Mouse (Mus musculus): Measurements from ENCODE around the gene Efna1. TPM values are rescaled to one million over a fixed set of nuclear protein-coding genes. Genes with fewer than 3 reads are reported as not detected.
A peak's percentile ranks its signal among the peaks of the same experiment; 100 is the strongest.

Gene Efna1
- total and polyA plus RNA-seq, 3 experiments, result not detected

DNA sequence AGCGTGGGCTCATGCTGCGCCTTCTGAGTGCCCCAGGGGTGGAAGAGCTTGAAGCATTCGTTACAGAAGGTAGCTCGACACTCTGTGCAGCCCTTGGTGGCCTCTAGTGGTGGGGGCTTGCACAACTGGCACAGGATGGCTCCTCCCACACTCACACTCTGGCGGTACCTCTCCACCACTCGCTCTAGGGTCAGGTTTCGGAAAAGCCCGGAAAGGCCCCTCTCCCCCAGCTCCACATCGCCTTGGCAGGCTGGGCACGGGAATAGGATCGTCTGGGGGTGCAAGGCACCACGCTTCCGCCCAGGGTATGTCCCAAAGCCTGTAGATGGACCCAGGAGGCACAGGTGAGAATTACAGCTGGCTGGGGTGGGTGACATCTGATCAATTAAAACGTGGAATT lies 37.3 kb downstream of the Efna1 start:
- peak; percentile 50 for DNase-seq (ENCODE audit: low read depth, low spot score)
- H3K79me2 ChIP-seq (ENCODE audit: control insufficient read depth, insufficient read depth, low read length, poor library complexity), result peaks cover 17% of the 10 kb centered on the region
- H3K27ac ChIP-seq (ENCODE audit: control insufficient read depth, low read depth, low read length), result no peak overlapping the region
- no peaks in the 10 kb centered on the region for H3K27me3 ChIP-seq (ENCODE audit: control insufficient read depth in 1 of 2, insufficient read depth in 2 of 2, low read length in 2 of 2)
- H3K36me3 ChIP-seq (ENCODE audit: control insufficient read depth in 1 of 2, insufficient read depth in 2 of 2, low read length in 2 of 2), result peaks cover 7 to 11% of the 10 kb centered on the region in 2 experiments; a peak in 3 of 4 replicates
- H3K9ac ChIP-seq (ENCODE audit: control insufficient read depth, low read depth, low read length, poor library complexity, severe bottlenecking), result no peak overlapping the region
- H3K4me1 ChIP-seq (ENCODE audit: control insufficient read depth in 1 of 2, insufficient read depth in 2 of 2, low read length in 2 of 2), result peaks cover 11 to 12% of the 10 kb centered on the region in 2 experiments; a peak in 3 of 4 replicates
- TF ChIP-seq CTCF (IDR thresholded peaks at IDR 0.05 in 2 of 3, conservative IDR thresholded peaks at IDR 0.05 in 1 of 3; ENCODE audit: control insufficient read depth in 1 of 3, insufficient read depth in 1 of 3, low read depth in 2 of 3, low read length in 3 of 3, poor library complexity in 1 of 3, severe bottlenecking in 1 of 3), result peak; percentile 27 to 51 (median 39)
- TF ChIP-seq GABPA (IDR thresholded peaks at IDR 0.05; ENCODE audit: low read depth, low read length), result no peak
- no peak overlapping the region for H3K4me3 ChIP-seq (ENCODE audit: control insufficient read depth in 1 of 2, insufficient read depth in 1 of 2, low read depth in 2 of 2, low read length in 2 of 2)
- no peaks in the 10 kb centered on the region for H3K9me3 ChIP-seq (replicated peaks; ENCODE audit: insufficient read depth, low read length)

- Histone ChIP-seq H3K9ac (ENCODE audit: control insufficient read depth, low read depth, low read length, poor library complexity, severe bottlenecking) (no peak overlapping the region), H3K27me3 (ENCODE audit: control insufficient read depth in 1 of 2, insufficient read depth in 2 of 2, low read length in 2 of 2) (no peaks in the 10 kb centered on the region), H3K9me3 (replicated peaks; ENCODE audit: insufficient read depth, low read length) (no peaks in the 10 kb centered on the region), H3K4me3 (ENCODE audit: control insufficient read depth in 1 of 2, insufficient read depth in 1 of 2, low read depth in 2 of 2, low read length in 2 of 2) (no peak overlapping the region), H3K4me1 (ENCODE audit: control insufficient read depth in 1 of 2, insufficient read depth in 2 of 2, low read length in 2 of 2) (peaks cover 6 to 7% of the 10 kb centered on the region in 2 experiments; a peak in 3 of 4 replicates), H3K79me2 (ENCODE audit: control insufficient read depth, insufficient read depth, low read length, poor library complexity) (peaks cover 13% of the 10 kb centered on the region), H3K36me3 (ENCODE audit: control insufficient read depth in 1 of 2, insufficient read depth in 2 of 2, low read length in 2 of 2) (peaks cover under 1 to 5% of the 10 kb centered on the region in 2 experiments; a peak in 3 of 4 replicates), H3K27ac (ENCODE audit: control insufficient read depth, low read depth, low read length) (no peak overlapping the region)
- DNase-seq (ENCODE audit: low read depth, low spot score), result peak; percentile 88
- TF ChIP-seq CHD1 (IDR thresholded peaks at IDR 0.05; ENCODE audit: low read depth, low read length) (no peak), USF2 (IDR thresholded peaks at IDR 0.05; ENCODE audit: borderline replicate concordance in 1 of 2, insufficient read depth in 1 of 2, low read depth in 1 of 2, low read length in 2 of 2) (no peak), MAZ (IDR thresholded peaks at IDR 0.05; ENCODE audit: low read depth, low read length) (no peak), CTCF (IDR thresholded peaks at IDR 0.05 in 2 of 3, conservative IDR thresholded peaks at IDR 0.05 in 1 of 3; ENCODE audit: control insufficient read depth in 1 of 3, insufficient read depth in 1 of 3, low read depth in 2 of 3, low read length in 3 of 3, poor library complexity in 1 of 3, severe bottlenecking in 1 of 3) (peak; percentile 76 to 99 (median 94)), NELFE (IDR thresholded peaks at IDR 0.05; ENCODE audit: low read depth, low read length) (no peak), MXI1 (IDR thresholded peaks at IDR 0.05; ENCODE audit: low read depth, low read length) (peak; percentile 28; the same call in 1 of the 2 replicates), GATA1 (IDR thresholded peaks at IDR 0.05; ENCODE audit: low read depth, low read length) (no peak), CHD2 (IDR thresholded peaks at IDR 0.05; ENCODE audit: low read length) (no peak), SMC3 (IDR thresholded peaks at IDR 0.05; ENCODE audit: low read depth, low read length) (peak; percentile 82), ELF1 (IDR thresholded peaks at IDR 0.05; ENCODE audit: low read depth, low read length) (0 out of 2 replicates have a peak, but pooled peaks have one; percentile 58), TCF12 (IDR thresholded peaks at IDR 0.05; ENCODE audit: low read depth, low read length) (no peak), POLR2AphosphoS5 (IDR thresholded peaks at IDR 0.05; ENCODE audit: borderline replicate concordance, low read depth, low read length) (no peak), MAX (IDR thresholded peaks at IDR 0.05; ENCODE audit: low read length) (no peak), ZMIZ1 (IDR thresholded peaks at IDR 0.05; ENCODE audit: low read depth, low read length) (no peak), GABPA (IDR thresholded peaks at IDR 0.05; ENCODE audit: low read depth, low read length) (no peak), HCFC1 (IDR thresholded peaks at IDR 0.05; ENCODE audit: low read depth, low read length) (0 out of 2 replicates have a peak, but pooled peaks have one; percentile 21), USF1 (IDR thresholded peaks at IDR 0.05; ENCODE audit: low read depth, low read length) (no peak), EP300 (IDR thresholded peaks at IDR 0.05; ENCODE audit: low read depth in 1 of 2, low read length in 2 of 2) (no peak), POLR2A (IDR thresholded peaks at IDR 0.05; ENCODE audit: control insufficient read depth in 1 of 2, insufficient read depth in 1 of 2, low read depth in 1 of 2, low read length in 2 of 2, poor library complexity in 1 of 2) (no peak), MYC (IDR thresholded peaks at IDR 0.05; ENCODE audit: low read depth, low read length) (no peak), E2F4 (IDR thresholded peaks at IDR 0.05; ENCODE audit: borderline replicate concordance, low read depth, low read length) (no peak), RAD21 (IDR thresholded peaks at IDR 0.05; ENCODE audit: low read depth, low read length) (peak; percentile 61), JUND (IDR thresholded peaks at IDR 0.05; ENCODE audit: low read depth, low read length) (0 out of 2 replicates have a peak, but pooled peaks have one; percentile 38), ZKSCAN1 (IDR thresholded peaks at IDR 0.05; ENCODE audit: low read depth, low read length) (no peak), UBTF (IDR thresholded peaks at IDR 0.05; ENCODE audit: borderline replicate concordance, insufficient read depth, low read depth, low read length) (no peak), KAT2A (conservative IDR thresholded peaks at IDR 0.05; ENCODE audit: low read depth, low read length) (no peak), ZNF384 (IDR thresholded peaks at IDR 0.05; ENCODE audit: low read depth, low read length) (peak; percentile 23; the same call in 1 of the 2 replicates), BHLHE40 (IDR thresholded peaks at IDR 0.05; ENCODE audit: borderline replicate concordance, low read depth, low read length) (no peak), TAL1 (IDR thresholded peaks at IDR 0.05; ENCODE audit: low read length) (no peak), SIN3A (IDR thresholded peaks at IDR 0.05; ENCODE audit: low read length) (peak; percentile 61), POLR2AphosphoS2 (IDR thresholded peaks at IDR 0.05; ENCODE audit: low read length) (no peak)
Observed at GRCm38 (mm10) chr3:89242331-89242895, 38.5 kb downstream of the Efna1 start.

Measured in MEL (cell line).